Mouse (Mus musculus): ENCODE measurements around the gene Dock10. TPM values are rescaled to one million over a fixed set of nuclear protein-coding genes. Genes with fewer than 3 reads are reported as not detected.

Gene Dock10
- polyA plus RNA-seq, 1 experiment from 2014 or later: 4.3 TPM

DNA sequence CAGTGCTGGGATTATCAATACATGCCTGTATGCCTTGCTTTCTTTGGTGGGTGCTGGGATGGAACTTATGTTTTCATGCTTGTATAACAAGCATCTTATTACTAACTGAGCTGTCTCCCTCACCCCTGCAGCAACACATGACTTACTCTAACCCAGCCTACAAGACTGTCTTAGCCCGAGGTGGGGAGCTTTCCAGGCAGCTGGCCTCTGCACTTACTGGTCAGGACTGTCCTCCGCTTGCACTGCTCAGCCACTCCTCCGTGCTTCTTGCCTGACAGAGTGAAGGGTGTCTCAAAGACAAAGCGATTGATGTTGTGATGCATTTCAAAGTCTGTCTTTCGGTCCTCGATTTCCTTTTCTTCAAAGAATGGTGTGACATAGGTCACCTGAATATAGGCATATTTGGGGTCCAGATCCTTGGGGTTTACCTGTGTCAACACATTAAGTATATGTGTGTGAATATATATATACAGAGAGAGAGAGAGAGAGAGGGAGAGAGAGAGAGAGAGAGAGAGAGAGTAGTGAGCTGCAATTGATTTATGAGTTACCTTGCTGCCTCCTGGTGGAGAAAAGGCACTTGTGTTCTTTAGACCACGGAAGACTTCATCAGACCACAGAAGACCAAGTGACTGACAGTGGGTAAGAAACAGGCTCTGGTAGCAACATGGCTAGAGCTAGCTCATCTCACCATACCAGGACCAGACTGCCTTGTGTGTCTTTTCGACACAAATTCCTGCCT, 245.9 kb downstream of the Dock10 start:
- Histone ChIP-seq H3K4me3 (no peak overlapping the region), H3K9ac (no peak overlapping the region), H3K4me2 (no peak overlapping the region), H3K36me3 (no peaks in the 10 kb centered on the region), H3K9me3 (replicated peaks) (no peaks in the 10 kb centered on the region), H3K27ac (ENCODE audit: poor library complexity, severe bottlenecking) (no peak overlapping the region), H3K4me1 (replicated peaks) (no peaks in the 10 kb centered on the region), H3K27me3 (replicated peaks) (no peaks in the 10 kb centered on the region)
- 58% methylated on average over 8 of the region's 8 CpGs for WGBS
- ATAC-seq (ENCODE audit: insufficient number of reproducible peaks, low FRiP score): no peak

DNA sequence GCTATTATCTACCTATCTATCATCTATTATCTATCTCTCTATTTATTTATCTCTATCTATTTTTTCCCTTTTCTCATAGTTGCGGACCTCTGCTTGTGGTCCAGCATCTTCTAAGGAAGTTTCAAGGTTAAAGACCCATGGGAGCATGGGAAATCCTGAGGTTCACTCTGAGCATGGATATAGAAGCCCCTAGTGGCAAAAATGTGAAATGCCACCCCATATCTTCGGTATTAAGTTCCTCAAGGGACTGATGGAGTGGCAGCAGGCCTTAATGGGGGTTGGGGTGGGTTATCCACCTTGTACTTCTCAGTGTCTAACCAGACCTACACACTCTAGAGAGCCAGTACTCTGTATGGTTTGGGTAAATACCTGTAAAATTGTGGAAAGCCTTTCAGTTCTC, 253.6 kb downstream of the Dock10 start:
- Histone ChIP-seq H3K9me3 (replicated peaks) (no peaks in the 10 kb centered on the region), H3K9ac (no peak overlapping the region), H3K27me3 (replicated peaks) (no peaks in the 10 kb centered on the region), H3K36me3 (0 out of 2 replicates have a peak, but pooled peaks cover 2% of the 10 kb centered on the region), H3K4me2 (no peak overlapping the region), H3K4me1 (replicated peaks) (no peaks in the 10 kb centered on the region), H3K27ac (ENCODE audit: poor library complexity, severe bottlenecking) (no peak overlapping the region), H3K4me3 (no peak overlapping the region)
- ATAC-seq (ENCODE audit: insufficient number of reproducible peaks, low FRiP score): no peak
- WGBS: 74% methylated on average over 2 of the region's 2 CpGs

DNA sequence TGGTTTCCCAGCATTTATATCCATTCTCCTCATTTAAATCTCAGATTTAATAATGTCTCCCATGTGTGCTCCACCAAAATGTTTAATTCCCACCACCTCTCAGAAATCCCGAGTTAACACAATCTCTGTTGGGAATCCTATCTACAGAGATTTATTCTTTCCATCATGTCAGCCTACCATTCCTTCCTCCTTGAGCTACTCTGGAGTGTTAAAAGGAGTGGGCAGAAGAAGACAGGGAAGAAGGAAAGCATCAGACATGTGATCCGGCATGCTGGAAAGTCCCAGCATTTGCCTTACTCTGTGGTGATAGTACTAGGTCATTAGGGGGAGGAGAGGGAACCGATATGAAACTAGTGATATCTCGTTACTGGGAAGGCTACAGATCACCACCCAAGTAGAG, 254.2 kb downstream of the Dock10 start:
- Histone ChIP-seq H3K9ac (no peak overlapping the region), H3K9me3 (replicated peaks) (no peaks in the 10 kb centered on the region), H3K27me3 (replicated peaks) (no peaks in the 10 kb centered on the region), H3K4me3 (no peak overlapping the region), H3K4me2 (no peak overlapping the region), H3K27ac (ENCODE audit: poor library complexity, severe bottlenecking) (no peak overlapping the region), H3K4me1 (replicated peaks) (no peaks in the 10 kb centered on the region), H3K36me3 (0 out of 2 replicates have a peak, but pooled peaks cover 2% of the 10 kb centered on the region)
- no peak for ATAC-seq (ENCODE audit: insufficient number of reproducible peaks, low FRiP score)
- 77% methylated on average over 4 of the region's 4 CpGs for whole genome bisulfite sequencing

DNA sequence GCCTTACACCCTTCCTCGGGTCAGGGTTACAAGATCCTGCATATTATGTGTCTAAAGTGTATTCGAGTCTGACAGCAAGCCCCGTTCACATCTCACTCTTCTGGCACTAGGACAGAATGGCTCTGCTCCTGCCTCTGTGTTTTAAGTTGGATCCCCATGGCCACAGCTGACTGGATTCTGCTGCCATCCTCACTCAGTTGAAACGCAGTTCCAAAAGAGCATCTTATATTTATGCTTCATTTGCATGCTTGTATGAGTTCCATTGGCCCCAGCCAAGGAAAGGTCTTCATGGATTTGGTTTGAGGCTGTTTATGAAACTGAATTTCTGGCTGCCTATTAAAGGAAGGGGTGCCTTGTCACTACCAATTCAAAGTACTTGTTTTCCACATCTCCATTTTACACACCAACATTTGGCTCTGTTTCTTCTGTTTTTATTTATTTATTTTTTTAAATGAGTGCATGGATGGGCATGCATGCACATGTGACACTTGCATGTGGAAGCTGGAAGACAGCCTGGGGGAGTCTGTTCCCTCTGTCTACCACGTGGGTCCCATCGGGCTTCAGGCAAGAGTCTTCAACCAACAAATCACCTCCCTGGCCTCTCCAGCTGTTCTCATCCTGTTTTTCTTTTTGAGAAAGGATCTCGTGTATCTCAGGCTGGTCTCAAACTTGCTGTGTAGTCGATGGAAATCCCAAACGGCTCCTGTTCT, 255.7 kb downstream of the Dock10 start:
- Histone ChIP-seq H3K4me1 (replicated peaks) (no peaks in the 10 kb centered on the region), H3K27me3 (replicated peaks) (no peaks in the 10 kb centered on the region), H3K9ac (no peak overlapping the region), H3K27ac (ENCODE audit: poor library complexity, severe bottlenecking) (no peak overlapping the region), H3K4me2 (no peak overlapping the region), H3K4me3 (no peak overlapping the region), H3K9me3 (replicated peaks) (no peaks in the 10 kb centered on the region), H3K36me3 (0 out of 2 replicates have a peak, but pooled peaks cover 2% of the 10 kb centered on the region)
- 78% methylated on average over 9 of the region's 9 CpGs for WGBS
- no peak for ATAC-seq (ENCODE audit: insufficient number of reproducible peaks, low FRiP score)

DNA sequence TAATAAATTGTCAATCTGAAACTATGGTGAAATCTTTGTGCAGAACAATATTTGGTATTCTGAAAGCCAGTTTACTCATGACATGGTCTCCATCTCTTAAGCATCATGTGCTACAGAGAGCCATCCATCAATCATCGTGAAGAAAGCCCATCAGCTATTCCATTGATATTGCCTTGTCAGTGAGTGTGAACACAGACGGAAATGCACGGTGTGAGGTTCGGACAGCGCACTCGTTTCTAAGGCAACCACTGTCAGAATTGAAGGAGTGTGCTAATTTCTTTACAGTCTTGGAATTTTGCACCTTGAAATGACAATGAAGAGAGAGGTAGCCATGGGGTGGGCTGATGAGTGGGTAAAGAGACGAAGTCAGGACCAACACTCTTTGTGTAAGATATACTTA, 259.1 kb downstream of the Dock10 start:
- H3K4me2 ChIP-seq: no peak overlapping the region
- 79% methylated on average over 7 of the region's 7 CpGs for WGBS
- no peak for ATAC-seq (ENCODE audit: insufficient number of reproducible peaks, low FRiP score)
- H3K4me3 ChIP-seq: no peak overlapping the region
- H3K9ac ChIP-seq: no peak overlapping the region
- H3K36me3 ChIP-seq: no peaks in the 10 kb centered on the region
- no peaks in the 10 kb centered on the region for H3K4me1 ChIP-seq (replicated peaks)
- H3K27me3 ChIP-seq (replicated peaks): no peaks in the 10 kb centered on the region
- no peaks in the 10 kb centered on the region for H3K9me3 ChIP-seq (replicated peaks)
- H3K27ac ChIP-seq (ENCODE audit: poor library complexity, severe bottlenecking): no peak overlapping the region

DNA sequence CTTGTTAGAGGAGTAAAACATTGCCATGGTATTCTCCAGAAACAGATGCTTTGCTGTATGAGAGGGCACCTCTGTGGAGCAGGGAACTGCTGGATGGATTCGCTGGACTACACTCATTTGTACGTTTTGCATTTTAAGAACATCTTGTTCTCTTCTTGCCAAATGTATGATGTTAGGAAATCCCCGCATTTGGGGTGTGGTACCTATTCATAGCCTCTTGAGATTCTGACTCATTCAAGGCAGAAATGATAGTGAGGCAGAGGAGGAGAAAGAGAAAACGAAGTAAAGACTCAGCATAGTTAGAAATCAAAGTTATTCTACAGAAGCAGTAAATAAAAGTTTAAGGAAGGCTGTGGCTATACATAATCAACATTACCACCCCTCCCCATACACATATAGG, 262.0 kb downstream of the Dock10 start:
- H3K4me3 ChIP-seq: no peak overlapping the region
- H3K9me3 ChIP-seq (replicated peaks): no peaks in the 10 kb centered on the region
- 73% methylated on average over 4 of the region's 4 CpGs for WGBS
- H3K4me1 ChIP-seq (replicated peaks): no peaks in the 10 kb centered on the region
- H3K27ac ChIP-seq (ENCODE audit: poor library complexity, severe bottlenecking): no peak overlapping the region
- H3K4me2 ChIP-seq: no peak overlapping the region
- ATAC-seq (ENCODE audit: insufficient number of reproducible peaks, low FRiP score): no peak
- no peak overlapping the region for H3K9ac ChIP-seq
- H3K27me3 ChIP-seq (replicated peaks): no peaks in the 10 kb centered on the region
- H3K36me3 ChIP-seq: no peaks in the 10 kb centered on the region

DNA sequence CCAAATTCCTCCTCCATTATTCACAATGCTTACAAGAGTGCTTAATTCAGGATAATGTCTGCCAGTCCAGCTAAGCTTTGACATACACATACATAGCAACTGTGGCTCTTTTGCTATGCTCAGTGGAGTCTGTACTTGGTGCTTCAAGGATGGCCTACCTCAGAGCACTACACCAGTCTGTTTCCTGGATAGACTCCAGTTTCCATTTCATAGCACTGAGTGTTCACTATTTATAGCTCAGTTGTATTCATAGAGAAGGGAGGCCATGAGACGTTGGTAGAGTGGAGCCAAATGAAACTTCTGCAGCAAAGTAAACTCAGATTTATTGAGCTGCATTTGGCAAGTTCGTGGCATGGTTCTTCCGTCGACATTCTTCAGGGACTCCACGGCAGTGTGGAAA, 274.9 kb downstream of the Dock10 start:
- ATAC-seq (ENCODE audit: insufficient number of reproducible peaks, low FRiP score): no peak
- Histone ChIP-seq H3K4me1 (replicated peaks) (0 out of 2 replicates have a peak, but pooled peaks cover 3% of the 10 kb centered on the region), H3K4me3 (no peak overlapping the region), H3K27me3 (replicated peaks) (no peaks in the 10 kb centered on the region), H3K4me2 (no peak overlapping the region), H3K27ac (ENCODE audit: poor library complexity, severe bottlenecking) (no peak overlapping the region), H3K9me3 (replicated peaks) (no peaks in the 10 kb centered on the region), H3K36me3 (no peaks in the 10 kb centered on the region), H3K9ac (no peak overlapping the region)
- 68% methylated on average over 5 of the region's 5 CpGs for WGBS

DNA sequence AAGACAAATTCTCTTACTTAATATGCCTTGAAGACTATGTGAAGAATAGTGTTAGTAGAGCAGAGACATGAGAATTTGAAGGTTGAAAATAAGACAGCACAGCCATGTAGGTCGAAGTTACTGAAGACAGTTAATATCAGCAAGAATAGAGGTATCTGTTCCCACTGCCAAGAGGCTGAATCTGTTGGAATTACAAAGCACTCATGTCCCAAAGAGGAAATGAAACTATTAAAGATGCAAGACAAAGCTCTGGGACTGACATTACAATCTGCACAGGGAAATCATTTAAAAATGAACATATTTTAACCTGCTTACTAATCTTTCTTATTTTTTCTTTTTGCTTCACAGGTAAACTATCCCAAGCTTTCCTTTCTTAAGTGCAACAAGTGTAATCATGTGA, 283.4 kb downstream of the Dock10 start:
- Histone ChIP-seq H3K36me3 (no peaks in the 10 kb centered on the region), H3K4me3 (no peak overlapping the region), H3K4me1 (replicated peaks) (no peaks in the 10 kb centered on the region), H3K4me2 (no peak overlapping the region), H3K9ac (no peak overlapping the region), H3K27ac (ENCODE audit: poor library complexity, severe bottlenecking) (no peak overlapping the region), H3K27me3 (replicated peaks) (no peaks in the 10 kb centered on the region), H3K9me3 (replicated peaks) (no peaks in the 10 kb centered on the region)
- WGBS: 49% methylated on average over 1 of the region's 1 CpGs
- ATAC-seq (ENCODE audit: insufficient number of reproducible peaks, low FRiP score): no peak

DNA sequence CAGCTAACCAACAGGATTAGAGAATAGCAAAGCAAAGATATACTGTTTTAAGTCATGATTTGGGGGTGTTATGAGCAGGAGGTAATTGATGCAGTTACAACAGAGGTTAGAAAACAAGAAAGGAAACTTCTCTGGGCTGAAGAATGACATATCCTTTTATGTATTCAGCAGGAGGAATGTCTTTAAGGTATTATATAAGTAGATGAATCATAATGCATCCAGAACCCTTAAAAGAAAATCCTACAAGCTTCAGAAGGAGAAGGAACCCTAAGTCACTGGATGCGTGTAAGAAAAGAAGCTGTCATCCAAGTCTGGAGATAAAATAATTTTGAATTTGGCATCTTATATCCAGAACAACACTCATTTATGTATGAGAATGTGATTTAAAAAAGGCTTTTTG, 285.9 kb downstream of the Dock10 start:
- 97% methylated on average over 1 of the region's 1 CpGs for WGBS
- Histone ChIP-seq H3K27ac (ENCODE audit: poor library complexity, severe bottlenecking) (no peak overlapping the region), H3K9me3 (replicated peaks) (no peaks in the 10 kb centered on the region), H3K9ac (no peak overlapping the region), H3K36me3 (no peaks in the 10 kb centered on the region), H3K27me3 (replicated peaks) (no peaks in the 10 kb centered on the region), H3K4me1 (replicated peaks) (no peaks in the 10 kb centered on the region), H3K4me2 (no peak overlapping the region), H3K4me3 (no peak overlapping the region)
- no peak for ATAC-seq (ENCODE audit: insufficient number of reproducible peaks, low FRiP score)

DNA sequence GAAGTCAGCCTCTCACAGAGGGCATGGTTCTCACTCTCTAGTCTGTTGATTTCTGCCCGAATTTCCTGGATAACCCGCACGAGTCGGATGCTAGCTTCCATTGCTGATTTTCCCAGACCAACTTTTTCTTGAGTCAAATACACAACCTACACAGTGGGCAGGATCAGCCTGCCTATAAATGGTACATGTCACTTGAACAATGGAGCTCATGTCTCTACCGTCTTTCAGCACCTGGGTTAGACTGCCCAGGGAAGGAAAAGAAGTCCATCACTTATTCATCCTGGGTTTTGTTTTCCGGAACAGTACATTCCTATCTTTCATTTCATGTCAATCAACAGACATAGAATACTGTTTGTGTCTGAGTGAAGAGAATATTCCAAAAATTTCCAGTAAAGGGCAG, 297.0 kb downstream of the Dock10 start, which contains the start of gene Gm45261:
Gene Gm45261 (minus strand): TSS at position 101 of the 400 bp plus-strand sequence.
- no peak for ATAC-seq (ENCODE audit: insufficient number of reproducible peaks, low FRiP score)
- H3K9ac ChIP-seq: no peak within 1 kb of the TSS
- H3K4me1 ChIP-seq (replicated peaks): no peaks in the 10 kb centered on the region
- 76% methylated on average over 6 of the region's 6 CpGs for WGBS
- no peak within 1 kb of the TSS for H3K4me3 ChIP-seq
- no peak within 1 kb of the TSS for H3K27ac ChIP-seq (ENCODE audit: poor library complexity, severe bottlenecking)
- no peaks in the 10 kb centered on the region for H3K9me3 ChIP-seq (replicated peaks)
- no peaks in the 10 kb centered on the region for H3K27me3 ChIP-seq (replicated peaks)
- no peak within 1 kb of the TSS for H3K4me2 ChIP-seq
- no peaks in the 10 kb centered on the region for H3K36me3 ChIP-seq

DNA sequence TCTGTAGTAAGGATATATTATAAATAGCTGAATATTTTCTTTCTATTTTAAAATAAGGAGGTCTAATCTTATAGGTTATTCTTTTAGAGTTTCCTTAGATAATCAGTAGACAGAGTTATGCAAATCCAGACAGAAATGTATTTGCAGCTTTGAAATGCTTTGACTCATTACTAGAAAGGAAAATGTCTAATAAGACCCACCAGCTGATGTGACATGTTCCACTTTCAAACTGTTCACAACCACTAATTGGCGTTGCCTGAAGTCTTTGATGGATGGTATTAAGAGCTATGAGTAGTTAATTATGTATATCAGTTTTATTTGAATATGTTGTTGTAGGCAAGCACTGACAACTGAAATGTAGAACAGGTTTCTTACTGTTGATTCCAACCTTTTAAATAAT, 298.4 kb downstream of the Dock10 start:
- Histone ChIP-seq H3K36me3 (no peaks in the 10 kb centered on the region), H3K4me2 (no peak overlapping the region), H3K9me3 (replicated peaks) (no peaks in the 10 kb centered on the region), H3K27ac (ENCODE audit: poor library complexity, severe bottlenecking) (no peak overlapping the region), H3K27me3 (replicated peaks) (no peaks in the 10 kb centered on the region), H3K9ac (no peak overlapping the region), H3K4me1 (replicated peaks) (no peaks in the 10 kb centered on the region), H3K4me3 (no peak overlapping the region)
- no peak for ATAC-seq (ENCODE audit: insufficient number of reproducible peaks, low FRiP score)
- WGBS: 77% methylated on average over 1 of the region's 1 CpGs
